Mouse (Mus musculus) megakaryocyte, adult 5-6 weeks (primary cell): ENCODE results near the gene Glyctk. TPM values are rescaled to one million over a fixed set of nuclear protein-coding genes. Genes with fewer than 3 reads are reported as not detected.

ENCODE experiments used
- ATAC-seq: 2 replicates; pipeline ENCODE4 v1.8.0; 2016; ENCODE audit warnings: mild to moderate bottlenecking, inconsistent platforms; ENCODE audit not compliant: poor library complexity, severe bottlenecking
- total RNA-seq, 2 experiments: library from RNA; stranded (forward) in 1 of 2; stranded (reverse) in 1 of 2; fragments of 153-499, 151-499 nt in 1 of 2; fragments of 221-1000, 200-1000 nt in 1 of 2; gene quantifications; 2 replicates each; pipeline versions ENCODE4 v1.2.3 to v1.2.4; 2015 to 2017

Glyctk gene
- total RNA-seq, 2 experiments from 2014 or later = 0.11 to 0.88 TPM

DNA sequence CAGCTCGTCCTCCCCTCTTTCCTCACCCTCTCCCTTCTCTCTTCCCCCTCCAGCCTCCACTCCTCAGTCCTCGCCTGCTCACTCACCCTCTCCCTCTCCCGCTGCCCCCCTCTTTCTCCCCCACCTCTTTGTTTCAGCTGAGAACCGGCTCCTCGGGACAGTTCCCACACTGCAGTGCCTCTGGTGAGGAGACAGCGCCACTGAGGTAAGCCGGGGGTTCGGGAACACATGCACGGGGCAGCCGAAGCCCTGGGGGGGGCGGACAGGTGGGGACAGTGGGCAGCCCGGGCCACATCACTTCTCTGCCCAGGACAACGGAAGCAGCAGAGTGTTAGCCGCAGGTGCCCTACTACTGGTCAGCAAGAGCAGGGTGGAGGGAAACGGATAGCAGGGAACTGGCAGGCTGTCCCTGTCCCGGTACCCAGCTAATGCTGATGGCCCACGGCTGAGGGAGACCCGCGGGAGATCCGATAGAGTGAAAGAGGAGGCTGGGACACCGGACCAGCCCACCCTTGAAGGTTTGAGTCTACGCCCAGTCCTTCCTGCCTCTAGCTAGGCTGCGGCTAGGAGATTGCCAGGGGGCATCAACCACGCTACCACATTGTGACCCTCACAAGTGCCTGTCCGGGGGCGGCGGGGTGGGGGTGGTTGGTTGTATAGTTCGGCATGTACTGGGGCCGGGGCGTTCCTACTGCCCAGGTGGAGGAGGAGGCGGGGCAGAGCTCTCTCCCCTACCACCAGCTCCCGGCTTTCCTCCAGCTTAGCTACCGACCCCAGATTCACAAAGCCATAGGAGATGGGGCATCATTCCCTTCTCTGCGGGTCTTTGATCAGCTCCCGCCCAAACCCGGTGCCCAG is 9.2 kb downstream of the Glyctk start:
- peak; percentile 39 for ATAC-seq

DNA sequence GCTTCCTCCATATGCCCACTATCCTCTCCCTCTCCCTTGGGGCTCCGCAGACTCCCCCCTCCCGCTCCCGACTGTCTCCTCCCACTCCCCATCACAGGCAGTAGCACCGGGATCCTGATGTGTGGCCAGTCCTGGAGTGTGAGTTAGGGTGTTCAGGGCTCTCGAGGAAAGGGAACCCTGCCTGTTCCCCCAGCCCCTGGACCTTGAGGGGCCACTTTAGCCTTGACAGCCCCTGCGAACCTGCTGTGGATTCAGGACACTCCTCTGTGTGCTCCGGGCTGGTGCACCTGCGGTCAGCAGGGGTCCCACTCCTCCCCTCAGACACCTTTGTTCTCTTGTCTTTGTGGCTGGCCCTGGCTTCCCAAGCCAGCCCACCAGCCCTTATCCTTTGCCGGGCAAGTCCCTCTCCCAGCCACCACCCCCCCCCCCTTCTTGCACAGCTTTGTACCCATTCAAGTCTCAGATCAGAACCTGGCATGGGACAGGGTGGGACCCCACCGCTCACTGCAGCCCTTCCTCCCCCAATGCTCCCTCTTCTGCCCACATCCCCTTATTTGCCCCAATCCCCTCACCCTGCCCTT is 10.0 kb downstream of the Glyctk start:
- ATAC-seq = peak; percentile 34

DNA sequence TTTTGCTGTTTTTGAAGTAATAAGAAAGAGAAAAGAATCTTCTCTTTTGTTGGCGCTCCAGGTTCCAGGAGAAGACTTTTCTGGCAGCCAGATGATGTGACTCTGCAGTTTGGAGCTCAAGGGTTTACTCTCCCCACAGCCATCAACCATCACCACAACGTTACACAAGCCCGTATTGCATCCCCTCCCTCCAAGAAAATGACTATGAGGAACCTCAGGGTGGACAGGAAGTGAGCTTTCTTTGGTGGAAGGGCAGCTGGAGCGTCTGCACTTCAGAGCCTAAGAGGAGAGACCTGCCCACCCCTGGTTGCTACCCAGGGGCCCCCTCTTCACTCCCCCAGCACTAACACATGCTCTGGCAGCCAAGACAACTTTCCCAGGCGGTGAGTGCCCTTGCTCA is 10.7 kb downstream of the Glyctk start:
- ATAC-seq = peak; percentile 86

DNA sequence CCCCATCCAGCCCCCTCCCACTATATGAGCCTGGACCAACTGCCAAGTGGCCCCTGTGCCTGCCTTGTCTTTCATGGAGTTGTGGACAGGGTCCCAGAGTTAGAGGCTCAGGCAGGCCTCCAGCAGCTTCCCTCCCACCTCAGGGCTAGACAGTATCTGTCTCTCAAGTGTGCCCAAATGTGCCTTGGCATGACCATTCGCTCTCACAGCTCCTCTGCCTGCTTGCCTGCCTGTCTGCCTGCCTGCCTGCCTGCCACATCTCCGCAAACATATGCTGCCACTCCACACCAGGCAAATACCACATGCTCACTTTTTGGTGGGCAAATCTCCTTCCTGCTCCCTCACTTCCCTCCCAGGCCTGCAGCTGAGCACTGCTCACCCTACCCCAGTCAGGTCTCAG is 12.4 kb downstream of the Glyctk start:
- ATAC-seq = no peak

DNA sequence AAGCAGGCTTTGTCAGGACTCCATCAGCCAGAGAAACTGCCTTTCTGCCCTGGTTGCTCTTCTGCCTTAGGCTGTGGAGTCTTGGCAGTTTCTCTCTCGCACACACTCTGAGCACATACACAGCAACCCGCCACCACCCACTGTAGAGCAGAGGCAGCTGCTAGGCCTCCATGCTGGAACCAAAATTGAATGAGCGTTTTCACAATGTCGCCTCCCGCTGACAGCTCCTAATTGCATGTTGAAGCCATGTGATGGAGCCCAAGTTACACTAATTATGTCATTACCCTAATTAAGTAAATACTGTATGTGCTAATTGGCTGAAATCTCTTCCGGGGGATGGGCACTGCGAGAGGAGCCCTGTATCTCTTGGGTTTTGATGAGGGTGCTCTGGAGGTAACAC is 13.8 kb downstream of the Glyctk start:
- ATAC-seq = no peak

DNA sequence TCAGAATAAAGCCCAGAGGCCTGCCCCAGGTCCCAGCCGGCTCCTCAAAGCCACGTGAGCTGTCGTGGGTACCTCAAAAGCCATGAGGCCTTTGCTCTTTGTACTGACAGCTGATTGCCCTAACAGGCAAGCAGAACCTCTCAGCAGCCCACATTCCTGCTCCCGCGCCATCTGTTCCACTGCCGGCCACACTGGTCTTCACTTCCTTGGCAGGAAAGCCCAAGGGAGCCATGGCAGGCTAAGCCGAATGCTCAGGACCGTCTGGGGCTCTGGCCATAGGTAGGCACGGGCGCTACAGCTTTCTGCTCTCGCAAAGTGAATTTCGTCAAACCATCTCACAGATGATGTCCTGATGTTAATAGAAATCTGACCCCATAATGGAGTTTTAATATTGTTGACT is 16.0 kb downstream of the Glyctk start:
- ATAC-seq = no peak

DNA sequence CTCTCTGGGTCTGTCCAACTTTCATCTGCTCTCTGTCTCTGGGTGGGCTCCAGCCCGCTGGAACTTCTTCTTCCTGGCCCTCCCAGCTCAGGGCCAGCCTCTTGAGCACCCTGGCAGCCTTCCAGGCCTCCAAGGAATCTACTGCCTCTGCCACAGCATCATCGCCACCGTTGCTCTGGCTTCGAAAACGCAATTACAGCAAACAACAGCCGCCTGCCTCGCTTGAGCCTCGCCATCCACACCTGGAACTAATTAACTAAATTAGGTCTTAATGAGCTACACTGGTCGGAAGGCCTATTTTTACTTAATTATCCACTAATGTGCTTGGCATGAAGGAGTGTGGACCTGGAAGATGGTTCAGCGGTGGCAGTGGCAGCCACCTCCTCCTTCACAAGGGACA is 18.2 kb downstream of the Glyctk start:
- no peak for ATAC-seq

DNA sequence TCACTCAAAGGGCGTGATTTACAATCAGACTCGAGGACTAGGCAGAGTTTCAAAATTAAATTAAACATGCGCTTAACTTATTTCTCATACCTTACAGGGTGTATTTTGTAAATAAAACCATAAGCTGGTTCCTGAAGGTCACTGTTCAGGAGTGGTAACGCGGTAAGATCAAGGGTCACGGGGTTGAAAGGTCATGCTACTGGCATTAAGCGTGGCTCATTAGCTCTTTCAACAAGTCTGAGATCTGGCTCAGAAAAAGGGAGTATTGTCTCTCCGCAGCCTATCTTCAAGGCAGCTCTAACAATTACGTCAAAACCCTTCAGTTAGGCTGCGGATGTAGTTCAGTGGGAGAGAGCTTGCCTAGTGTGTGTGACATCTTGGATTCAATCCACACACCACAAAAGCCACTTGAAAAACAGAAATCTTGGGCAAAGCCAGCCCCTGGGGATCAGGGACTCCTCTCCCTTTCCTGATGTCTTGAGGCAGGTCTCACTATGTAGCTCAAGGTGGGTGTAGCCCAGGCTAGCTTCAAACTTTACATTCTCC is 20.2 kb downstream of the Glyctk start:
- no peak for ATAC-seq

DNA sequence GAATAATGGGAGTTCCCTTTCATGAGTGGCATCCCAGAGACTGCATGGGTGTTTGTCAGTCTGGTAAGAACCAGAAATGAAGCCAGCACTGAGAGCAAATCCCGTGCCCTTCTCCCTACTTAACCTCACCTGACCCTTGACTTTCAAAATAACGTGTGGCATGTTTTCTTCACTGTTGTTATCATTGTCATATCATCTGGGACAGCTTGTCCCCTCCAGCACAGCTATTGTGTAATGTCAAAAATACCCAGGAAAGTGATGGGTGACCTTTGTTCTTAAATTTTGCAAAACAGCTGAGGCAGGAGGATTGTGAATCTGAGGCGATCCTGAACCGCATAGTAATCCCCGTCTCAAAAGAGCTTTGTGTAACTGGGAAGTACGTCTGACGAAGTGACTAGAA is 27.7 kb downstream of the Glyctk start:
- ATAC-seq = no peak

DNA sequence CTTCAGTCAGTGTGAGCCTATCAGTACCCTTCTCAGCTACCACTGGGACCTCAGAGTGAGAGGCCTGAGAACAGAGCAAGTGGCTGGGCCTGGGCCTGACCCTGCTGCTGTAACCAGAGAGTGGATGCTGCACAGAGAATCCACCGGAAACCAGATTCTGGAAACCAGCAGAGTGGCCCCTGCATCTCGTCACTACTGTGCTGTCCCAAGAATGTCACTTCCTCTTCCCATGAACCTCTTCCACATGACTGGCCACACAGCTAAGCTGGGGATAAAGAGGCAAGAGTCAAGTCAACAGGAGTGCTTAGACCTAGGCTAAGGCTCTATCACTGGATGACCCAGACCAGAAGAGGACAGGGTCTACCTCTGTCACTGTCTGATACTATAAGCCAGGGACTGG is 28.9 kb downstream of the Glyctk start:
- peak; percentile 71 for ATAC-seq

DNA sequence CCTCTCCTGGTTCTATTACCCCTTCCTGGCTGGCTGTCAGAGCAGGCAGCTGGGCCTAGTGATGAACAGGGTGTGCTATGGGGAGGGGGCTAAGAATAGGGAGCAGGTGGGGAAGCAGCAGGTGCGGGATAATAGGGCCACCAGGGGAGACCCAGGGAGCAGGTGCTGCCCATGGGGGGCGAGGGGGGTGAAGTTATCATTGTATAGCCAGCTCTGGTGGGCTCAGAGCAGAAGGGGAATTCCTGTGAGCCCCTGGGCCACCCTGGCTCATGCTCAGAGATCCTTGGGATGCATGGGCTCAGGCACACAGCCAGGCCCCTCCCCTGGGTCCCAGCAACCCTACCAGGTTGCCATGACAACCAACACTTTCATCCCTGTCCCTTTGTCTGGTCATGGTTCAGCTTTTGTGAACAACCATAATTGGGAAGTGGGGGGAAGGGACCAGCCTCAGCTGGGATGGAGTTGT is 31.1 kb downstream of the Glyctk start:
- no peak for ATAC-seq

DNA sequence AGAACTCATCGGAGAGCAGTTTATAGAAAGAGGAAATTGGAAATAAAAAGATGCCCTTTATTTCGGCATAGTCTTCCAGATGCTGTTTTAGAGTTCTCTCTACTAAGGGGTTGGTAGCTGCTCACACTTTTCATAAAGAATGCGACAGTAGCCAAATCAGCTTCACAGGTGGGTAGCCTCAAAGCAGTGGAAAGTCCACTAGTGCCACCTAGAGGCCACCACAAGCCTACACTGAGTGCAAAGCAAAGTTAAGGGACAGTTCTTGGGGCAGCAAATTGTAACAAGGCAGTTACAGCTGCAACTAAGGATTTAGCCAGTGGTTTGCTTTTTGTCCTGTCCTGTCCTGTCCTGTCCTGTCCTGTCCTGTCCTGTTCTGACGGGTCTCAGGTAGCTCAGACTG is 34.3 kb downstream of the Glyctk start:
- peak; percentile 47 for ATAC-seq

DNA sequence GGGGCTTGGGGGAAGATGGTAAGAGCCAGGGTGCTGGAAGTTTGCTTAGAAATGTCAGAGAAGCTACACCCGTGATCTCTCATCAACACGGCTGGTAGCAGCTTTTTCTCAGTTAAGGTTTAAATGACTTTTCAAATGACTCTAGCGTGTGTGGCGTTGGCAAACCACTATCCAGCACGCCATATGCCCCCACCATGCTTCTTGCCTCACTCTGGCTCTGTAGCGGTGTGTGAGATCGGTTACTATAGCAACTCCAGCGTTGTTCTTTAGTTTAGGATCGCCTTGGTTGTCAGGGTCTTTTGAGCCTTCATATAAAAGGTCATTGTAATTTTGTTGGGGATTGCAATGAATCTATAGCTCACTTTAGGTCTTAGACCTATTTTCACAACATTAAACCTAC is 38.9 kb downstream of the Glyctk start:
- no peak for ATAC-seq

DNA sequence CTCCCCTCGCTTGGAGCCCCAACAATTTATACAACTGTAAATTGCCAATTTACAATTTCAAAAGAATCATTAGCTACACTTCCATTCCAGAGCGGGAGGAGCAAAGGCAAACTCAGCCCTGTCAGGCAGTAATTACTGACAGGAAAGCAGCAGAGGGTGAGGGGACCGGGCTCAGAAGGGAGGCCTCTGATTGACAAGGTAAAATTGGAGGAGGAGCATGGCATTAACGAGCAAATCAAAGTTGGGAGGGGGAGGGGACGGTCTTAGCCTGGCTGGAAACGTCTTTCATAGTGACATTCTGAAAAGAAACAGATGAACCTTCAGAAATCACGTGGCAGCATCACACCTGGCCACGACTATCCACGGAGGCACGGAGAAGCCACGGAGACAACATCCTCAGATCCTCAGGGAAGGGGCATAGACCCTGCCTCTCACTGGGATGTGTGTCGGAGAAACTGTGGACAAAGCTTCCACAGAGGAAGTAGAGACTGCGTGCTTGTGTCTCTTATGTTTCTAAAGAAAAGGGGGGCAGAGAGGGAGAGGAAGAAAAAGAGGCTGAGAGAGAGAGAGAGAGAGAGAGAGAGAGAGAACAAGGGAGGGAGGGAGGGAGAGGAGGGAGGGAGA is 42.0 kb downstream of the Glyctk start:
- no peak for ATAC-seq

DNA sequence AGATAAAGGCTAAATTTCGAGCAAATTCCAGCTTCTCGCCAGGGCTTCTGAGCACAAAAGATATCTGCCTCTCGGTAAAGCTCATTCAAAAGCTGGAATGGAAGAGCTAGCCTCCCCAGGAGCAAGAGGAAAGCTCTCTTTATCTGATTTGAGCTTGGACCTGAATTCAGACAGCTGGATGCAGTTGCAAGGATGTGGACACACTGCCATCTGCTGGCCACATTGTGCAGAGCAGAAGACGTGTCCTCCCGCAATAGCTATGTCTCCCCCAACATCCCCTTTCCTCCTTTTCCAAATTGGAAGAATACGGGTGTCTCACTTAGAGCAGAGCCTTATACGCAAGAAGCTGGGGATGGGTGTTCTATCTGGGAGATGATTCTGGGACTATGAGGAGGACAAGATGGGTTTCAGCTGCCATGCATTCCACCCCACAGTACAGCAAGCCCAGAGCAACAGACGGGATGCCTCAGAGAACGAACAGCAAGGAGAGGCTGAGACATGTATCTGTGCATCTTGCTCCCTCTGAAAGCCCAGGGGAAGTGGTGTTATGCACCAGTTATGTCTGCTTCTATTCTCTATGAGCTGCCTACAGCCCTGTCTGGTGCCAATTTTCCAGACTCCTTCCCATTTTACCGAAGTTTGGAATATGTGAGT is 45.0 kb downstream of the Glyctk start:
- ATAC-seq = no peak

DNA sequence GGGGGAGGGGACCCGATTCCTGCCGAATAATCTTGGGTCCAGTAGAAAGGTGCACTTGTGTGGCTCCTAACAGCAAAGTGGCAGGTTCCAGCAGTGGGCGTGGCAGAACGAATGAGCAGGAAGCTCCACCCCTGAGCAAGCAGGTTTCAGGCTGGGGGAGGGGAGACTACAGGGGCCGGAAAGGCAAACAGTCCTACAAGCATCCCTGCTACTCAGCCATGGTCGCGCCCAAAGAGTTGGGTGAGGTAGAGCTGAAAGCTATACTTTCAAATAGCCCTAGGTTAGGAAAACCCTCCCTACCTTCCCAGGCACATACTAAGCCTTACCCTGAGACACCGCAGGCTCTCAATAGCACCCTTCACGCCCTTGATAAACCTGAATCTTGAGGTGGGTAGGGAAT is 51.7 kb downstream of the Glyctk start:
- ATAC-seq = no peak

DNA sequence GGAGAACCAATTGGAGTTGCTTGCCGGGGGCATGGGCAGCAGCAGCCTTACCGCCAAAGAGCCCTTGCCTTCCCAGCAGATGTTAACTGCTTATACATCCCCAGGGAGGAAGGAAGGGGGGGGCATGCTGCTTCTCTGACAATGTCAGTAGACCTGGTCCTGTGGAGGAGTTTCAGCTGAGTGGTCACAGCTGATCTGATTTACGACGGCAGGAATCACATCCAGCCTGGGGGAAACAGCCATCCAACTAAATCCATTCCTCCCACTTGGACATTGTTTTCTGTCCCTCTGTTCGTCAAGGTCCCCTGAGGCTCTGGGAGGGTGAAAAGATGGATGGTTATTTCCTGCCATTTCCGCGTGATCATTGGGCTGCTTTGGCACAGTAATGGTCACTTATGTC is 53.5 kb downstream of the Glyctk start:
- ATAC-seq = no peak
